Mouse (Mus musculus): ENCODE data around the gene Fbxl15. TPM values are rescaled to one million over a fixed set of nuclear protein-coding genes. Genes with fewer than 3 reads are reported as not detected.
A peak's percentile ranks its signal among the peaks of the same experiment; 100 is the strongest.

The Fbxl15 gene
- polyA plus RNA-seq, 1 experiment from 2014 or later = 12.6 TPM

GRCm38 (mm10) chr19:46308706-46309435 lies 19.1 kb upstream of the Fbxl15 start:
- peaks cover 8% of the 10 kb centered on the region for H3K27me3 ChIP-seq (ENCODE audit: insufficient read depth, low read length)
- peak overlapping the region; percentile 80 for H3K4me2 ChIP-seq
- peak overlapping the region; percentile 38 for H3K4me3 ChIP-seq (ENCODE audit: low read depth, low read length)
- peak overlapping the region; percentile 40; the same call in 1 of the 2 replicates for H3K9ac ChIP-seq
- H3K36me3 ChIP-seq (ENCODE audit: insufficient read depth) = peaks cover 15% of the 10 kb centered on the region; the same call in 1 of the 2 replicates
- ATAC-seq (ENCODE audit: insufficient read depth) (peak; percentile 25; the same call in 1 of the 2 replicates), DNase-seq (peak; percentile 96)
- 1% methylated on average over 47 of the region's 47 CpGs for WGBS
- H3K4me1 ChIP-seq (ENCODE audit: insufficient read depth) = 0 out of 2 replicates have a peak, but pooled peaks cover 3% of the 10 kb centered on the region
- TF ChIP-seq CTCF (IDR thresholded peaks at IDR 0.05; ENCODE audit: low read depth) = peak; percentile 96
- H3K9me3 ChIP-seq (ENCODE audit: low read depth, low read length) = no peaks in the 10 kb centered on the region
- no peak overlapping the region for H3K27ac ChIP-seq (ENCODE audit: low read depth)

GRCm38 (mm10) chr19:46309651-46310305 lies 18.2 kb upstream of the Fbxl15 start:
- Histone ChIP-seq H3K9ac (no peak overlapping the region), H3K36me3 (ENCODE audit: insufficient read depth) (peaks cover 15% of the 10 kb centered on the region; the same call in 1 of the 2 replicates), H3K4me1 (ENCODE audit: insufficient read depth) (0 out of 2 replicates have a peak, but pooled peaks cover 3% of the 10 kb centered on the region), H3K4me2 (no peak overlapping the region), H3K27me3 (ENCODE audit: insufficient read depth, low read length) (peaks cover 17% of the 10 kb centered on the region), H3K9me3 (ENCODE audit: low read depth, low read length) (no peaks in the 10 kb centered on the region), H3K27ac (ENCODE audit: low read depth) (no peak overlapping the region), H3K4me3 (ENCODE audit: low read depth, low read length) (no peak overlapping the region)
- no peak for TF ChIP-seq CTCF (IDR thresholded peaks at IDR 0.05; ENCODE audit: low read depth)
- DNase-seq (no peak), ATAC-seq (ENCODE audit: insufficient read depth) (no peak)
- 74% methylated on average over 21 of the region's 21 CpGs for WGBS

GRCm38 (mm10) chr19:46310312-46310865 lies 17.6 kb upstream of the Fbxl15 start:
- WGBS = 85% methylated on average over 12 of the region's 12 CpGs
- 0 out of 2 replicates have a peak, but pooled peaks cover 3% of the 10 kb centered on the region for H3K4me1 ChIP-seq (ENCODE audit: insufficient read depth)
- H3K36me3 ChIP-seq (ENCODE audit: insufficient read depth) = peaks cover 15% of the 10 kb centered on the region; the same call in 1 of the 2 replicates
- H3K27ac ChIP-seq (ENCODE audit: low read depth) = no peak overlapping the region
- H3K4me2 ChIP-seq = no peak overlapping the region
- no peaks in the 10 kb centered on the region for H3K9me3 ChIP-seq (ENCODE audit: low read depth, low read length)
- no peak overlapping the region for H3K9ac ChIP-seq
- H3K27me3 ChIP-seq (ENCODE audit: insufficient read depth, low read length) = peaks cover 22% of the 10 kb centered on the region
- TF ChIP-seq CTCF (IDR thresholded peaks at IDR 0.05; ENCODE audit: low read depth) = no peak
- no peak overlapping the region for H3K4me3 ChIP-seq (ENCODE audit: low read depth, low read length)
- DNase-seq = no peak
- no peak for ATAC-seq (ENCODE audit: insufficient read depth)

- no peak overlapping the region for H3K4me3 ChIP-seq (ENCODE audit: low read depth, low read length)
- ATAC-seq (ENCODE audit: insufficient read depth) = no peak
- TF ChIP-seq CTCF (IDR thresholded peaks at IDR 0.05; ENCODE audit: low read depth) = no peak
- H3K4me1 ChIP-seq (ENCODE audit: insufficient read depth) = no peaks in the 10 kb centered on the region
- H3K36me3 ChIP-seq (ENCODE audit: insufficient read depth) = peaks cover 15% of the 10 kb centered on the region; the same call in 1 of the 2 replicates
- H3K4me2 ChIP-seq = no peak overlapping the region
- no peak overlapping the region for H3K27ac ChIP-seq (ENCODE audit: low read depth)
- peaks cover 28% of the 10 kb centered on the region for H3K27me3 ChIP-seq (ENCODE audit: insufficient read depth, low read length)
- no peak for DNase-seq
- no peak overlapping the region for H3K9ac ChIP-seq
- H3K9me3 ChIP-seq (ENCODE audit: low read depth, low read length) = no peaks in the 10 kb centered on the region
- WGBS = 85% methylated on average over 9 of the region's 9 CpGs
Measured at GRCm38 (mm10) chr19:46311341-46311740, 16.6 kb upstream of the Fbxl15 start.

- no peak overlapping the region for H3K9ac ChIP-seq
- no peak overlapping the region for H3K4me3 ChIP-seq (ENCODE audit: low read depth, low read length)
- 88% methylated on average over 21 of the region's 21 CpGs for WGBS
- TF ChIP-seq CTCF (IDR thresholded peaks at IDR 0.05; ENCODE audit: low read depth) = no peak
- no peaks in the 10 kb centered on the region for H3K4me1 ChIP-seq (ENCODE audit: insufficient read depth)
- H3K36me3 ChIP-seq (ENCODE audit: insufficient read depth) = peaks cover 15% of the 10 kb centered on the region; the same call in 1 of the 2 replicates
- no peaks in the 10 kb centered on the region for H3K9me3 ChIP-seq (ENCODE audit: low read depth, low read length)
- no peak for DNase-seq
- H3K27ac ChIP-seq (ENCODE audit: low read depth) = no peak overlapping the region
- H3K27me3 ChIP-seq (ENCODE audit: insufficient read depth, low read length) = peaks cover 40% of the 10 kb centered on the region
- no peak overlapping the region for H3K4me2 ChIP-seq
- ATAC-seq (ENCODE audit: insufficient read depth) = no peak
Measured at GRCm38 (mm10) chr19:46312566-46312965, 15.4 kb upstream of the Fbxl15 start.

GRCm38 (mm10) chr19:46313116-46313515 lies 14.9 kb upstream of the Fbxl15 start:
- H3K9ac ChIP-seq = no peak overlapping the region
- H3K27me3 ChIP-seq (ENCODE audit: insufficient read depth, low read length) = peaks cover 44% of the 10 kb centered on the region
- H3K4me3 ChIP-seq (ENCODE audit: low read depth, low read length) = no peak overlapping the region
- no peak for TF ChIP-seq CTCF (IDR thresholded peaks at IDR 0.05; ENCODE audit: low read depth)
- no peak for ATAC-seq (ENCODE audit: insufficient read depth)
- H3K4me1 ChIP-seq (ENCODE audit: insufficient read depth) = no peaks in the 10 kb centered on the region
- no peak overlapping the region for H3K4me2 ChIP-seq
- whole genome bisulfite sequencing = 86% methylated on average over 9 of the region's 9 CpGs
- no peak overlapping the region for H3K27ac ChIP-seq (ENCODE audit: low read depth)
- H3K9me3 ChIP-seq (ENCODE audit: low read depth, low read length) = no peaks in the 10 kb centered on the region
- no peak for DNase-seq
- peaks cover 15% of the 10 kb centered on the region; the same call in 1 of the 2 replicates for H3K36me3 ChIP-seq (ENCODE audit: insufficient read depth)

- Histone ChIP-seq H3K4me3 (ENCODE audit: low read depth, low read length) (no peak overlapping the region), H3K9me3 (ENCODE audit: low read depth, low read length) (no peaks in the 10 kb centered on the region), H3K4me2 (no peak overlapping the region), H3K9ac (no peak overlapping the region), H3K4me1 (ENCODE audit: insufficient read depth) (no peaks in the 10 kb centered on the region), H3K36me3 (ENCODE audit: insufficient read depth) (peaks cover 15% of the 10 kb centered on the region; the same call in 1 of the 2 replicates), H3K27me3 (ENCODE audit: insufficient read depth, low read length) (peaks cover 48% of the 10 kb centered on the region), H3K27ac (ENCODE audit: low read depth) (no peak overlapping the region)
- no peak for DNase-seq
- TF ChIP-seq CTCF (IDR thresholded peaks at IDR 0.05; ENCODE audit: low read depth) = no peak
- no peak for ATAC-seq (ENCODE audit: insufficient read depth)
- WGBS = 65% methylated on average over 6 of the region's 6 CpGs
Measured at GRCm38 (mm10) chr19:46313591-46313990, 14.4 kb upstream of the Fbxl15 start.

Measured in lung, embryonic 14.5 days (tissue).